Comparison of ENCODE assay signal across 18 mouse cellular contexts in genomic region chr10:68007103-68007502, GRCm38 (mm10).
"Had no signal": no experiment of that assay in that cellular context is flagged by ENCODE, and none has a peak within 500 bp of the region (broad histone marks: within the 10 kb centered on the region; RNA-seq: fewer than 3 reads in every experiment).

No protein-coding gene starts in this region.

- H3K4me1 ChIP-seq: liver, embryonic 12.5 days; liver, embryonic 15.5 days had no signal

- H3K27ac ChIP-seq: kidney, embryonic 15.5 days; limb, embryonic 10.5 days; limb, embryonic 13.5 days; liver, embryonic 12.5 days; liver, embryonic 15.5 days; macrophage; stomach, postnatal 0 days had no signal

- H3K36me3 ChIP-seq: liver, embryonic 15.5 days had no signal

- DNase-seq: kidney, adult 2 months; kidney, postnatal 10 days; kidney, postnatal 36 days; layer of hippocampus, postnatal 36 days; liver; lung, adult 18-20 months; midbrain, embryonic 14.5 days; right cerebral cortex, postnatal 14 days; right cerebral cortex, postnatal 4 days; thymus, postnatal 25 days had no signal

- H3K27me3 ChIP-seq: kidney, embryonic 15.5 days; limb, embryonic 13.5 days; liver, embryonic 12.5 days; liver, embryonic 15.5 days had no signal

- H3K4me3 ChIP-seq: kidney, embryonic 15.5 days; limb, embryonic 10.5 days; limb, embryonic 13.5 days; liver, embryonic 12.5 days; liver, embryonic 15.5 days had no signal

- ATAC-seq: liver, embryonic 12.5 days had no signal

- H3K9me3 ChIP-seq: kidney, embryonic 15.5 days; limb, embryonic 10.5 days; limb, embryonic 13.5 days; liver, embryonic 12.5 days; liver, embryonic 15.5 days had no signal

- H3K9ac ChIP-seq: kidney, embryonic 15.5 days; limb, embryonic 13.5 days; liver, embryonic 12.5 days; liver, embryonic 15.5 days had no signal

- H3K4me2 ChIP-seq: kidney, embryonic 15.5 days; limb, embryonic 13.5 days; liver, embryonic 12.5 days; liver, embryonic 15.5 days; midbrain, embryonic 11.5 days had no signal
